In genomic region chr1:183084085-183085050, GRCm38 (mm10) we compare ENCODE assay signal across 7 mouse cellular contexts.
DNase-seq lines count a peak whose midpoint lies in the region; ATAC-seq and TF ChIP-seq lines count a peak whose summit lies in the region.

No protein-coding gene starts in this region.

- no peak for TF ChIP-seq POLR2A in kidney, adult 2 months (IDR thresholded peaks at IDR 0.05; ENCODE audit: low read depth, low read length)

- H3K27ac ChIP-seq in kidney, adult 2 months (ENCODE audit: insufficient read depth, low read depth, low read length): no peak overlapping the region
- no peak overlapping the region for H3K27ac ChIP-seq in kidney, embryonic 14.5 days (ENCODE audit: low read depth, low read length)
- H3K27ac ChIP-seq in heart, postnatal 0 days (ENCODE audit: low read depth): no peak overlapping the region
- peak overlapping the region; percentile 52 for H3K27ac ChIP-seq in layer of hippocampus, adult 2 months
- H3K27ac ChIP-seq in liver, embryonic 12.5 days: no peak overlapping the region

- H3K36me3 ChIP-seq in kidney, adult 2 months (ENCODE audit: control insufficient read depth, insufficient read depth, low read length): no peaks in the 10 kb centered on the region
- peaks cover 43% of the 10 kb centered on the region for H3K36me3 ChIP-seq in kidney, embryonic 14.5 days (ENCODE audit: control insufficient read depth, insufficient read depth, low read length)
- peaks cover 40% of the 10 kb centered on the region for H3K36me3 ChIP-seq in heart, postnatal 0 days (replicated peaks; ENCODE audit: control insufficient read depth, insufficient read depth, low read length)
- peaks cover 30% of the 10 kb centered on the region for H3K36me3 ChIP-seq in liver, embryonic 12.5 days

- no peaks in the 10 kb centered on the region for H3K9me3 ChIP-seq in kidney, embryonic 14.5 days (ENCODE audit: control insufficient read depth, low read length)
- no peaks in the 10 kb centered on the region for H3K9me3 ChIP-seq in heart, postnatal 0 days (replicated peaks; ENCODE audit: control insufficient read depth, low read length)
- no peaks in the 10 kb centered on the region for H3K9me3 ChIP-seq in liver, embryonic 12.5 days (replicated peaks)

- TF ChIP-seq CTCF in kidney, adult 2 months (conservative IDR thresholded peaks at IDR 0.05; ENCODE audit: insufficient read depth, insufficient read length, low read depth, low read length): no peak
- TF ChIP-seq CTCF in heart, postnatal 0 days (IDR thresholded peaks at IDR 0.05; ENCODE audit: low read depth): no peak
- no peak for TF ChIP-seq CTCF in layer of hippocampus, adult 2 months (conservative IDR thresholded peaks at IDR 0.05)

- ATAC-seq in kidney, embryonic 14.5 days (ENCODE audit: low FRiP score, low TSS enrichment): no peak
- peak; percentile 51; the same call in 1 of the 2 replicates for ATAC-seq in heart, postnatal 0 days (ENCODE audit: insufficient read depth, low read depth)
- no peak for ATAC-seq in liver, embryonic 12.5 days

- no peak overlapping the region for H3K4me3 ChIP-seq in kidney, adult 2 months (ENCODE audit: insufficient read depth, low read depth, low read length)
- no peak overlapping the region for H3K4me3 ChIP-seq in kidney, embryonic 14.5 days (ENCODE audit: low read length)
- H3K4me3 ChIP-seq in heart, postnatal 0 days (ENCODE audit: low read depth, low read length): no peak overlapping the region
- no peak overlapping the region for H3K4me3 ChIP-seq in layer of hippocampus, adult 2 months
- H3K4me3 ChIP-seq in liver, embryonic 12.5 days: no peak overlapping the region

- H3K27me3 ChIP-seq in kidney, adult 2 months (replicated peaks; ENCODE audit: control insufficient read depth, insufficient read depth, low read length): no peaks in the 10 kb centered on the region
- H3K27me3 ChIP-seq in kidney, embryonic 14.5 days (ENCODE audit: control insufficient read depth, insufficient read depth, low read length): no peaks in the 10 kb centered on the region
- no peaks in the 10 kb centered on the region for H3K27me3 ChIP-seq in heart, postnatal 0 days (ENCODE audit: control insufficient read depth, insufficient read depth, low read length)
- no peaks in the 10 kb centered on the region for H3K27me3 ChIP-seq in liver, embryonic 12.5 days (replicated peaks)

- 83% methylated on average over 8 of the region's 8 CpGs for WGBS in kidney, adult 2 months
- 86% methylated on average over 8 of the region's 8 CpGs for WGBS in kidney, embryonic 14.5 days
- 38% methylated on average over 8 of the region's 8 CpGs for WGBS in heart, postnatal 0 days
- WGBS in liver, embryonic 12.5 days (ENCODE audit: insufficient replicate concordance): 75% methylated on average over 8 of the region's 8 CpGs

- peak; percentile 66 for DNase-seq in kidney, adult 2 months
- DNase-seq in heart, postnatal 0 days (ENCODE audit: low spot score): peak; percentile 21
- DNase-seq in layer of hippocampus, adult 2 months (ENCODE audit: low spot score in 2 of 2): peak; percentile 58 to 65
- DNase-seq in lung, postnatal 4 days: peak; percentile 29 to 72
- DNase-seq in spleen, postnatal 4 days (ENCODE audit: low spot score in 2 of 2): no peak

- H3K4me2 ChIP-seq in kidney, embryonic 14.5 days (replicated peaks; ENCODE audit: low read depth, low read length): no peak overlapping the region
- no peak overlapping the region for H3K4me2 ChIP-seq in heart, postnatal 0 days (ENCODE audit: low read depth, low read length)
- no peak overlapping the region for H3K4me2 ChIP-seq in liver, embryonic 12.5 days

- no peak for TF ChIP-seq EP300 in heart, postnatal 0 days (IDR thresholded peaks at IDR 0.05; ENCODE audit: low read depth)

- H3K9ac ChIP-seq in kidney, embryonic 14.5 days (ENCODE audit: low read depth, low read length): no peak overlapping the region
- H3K9ac ChIP-seq in heart, postnatal 0 days (replicated peaks; ENCODE audit: low read depth, low read length): no peak overlapping the region
- no peak overlapping the region for H3K9ac ChIP-seq in liver, embryonic 12.5 days

- H3K4me1 ChIP-seq in kidney, adult 2 months (ENCODE audit: control insufficient read depth, insufficient read depth, low read length): no peaks in the 10 kb centered on the region
- H3K4me1 ChIP-seq in kidney, embryonic 14.5 days (ENCODE audit: control insufficient read depth, insufficient read depth, low read length): 0 out of 2 replicates have a peak, but pooled peaks cover 6% of the 10 kb centered on the region
- no peaks in the 10 kb centered on the region for H3K4me1 ChIP-seq in heart, postnatal 0 days (ENCODE audit: control insufficient read depth, insufficient read depth)
- H3K4me1 ChIP-seq in liver, embryonic 12.5 days: no peaks in the 10 kb centered on the region; the same call in 1 of the 2 replicates

Comparison
In these comparisons a context has a peak if more than half of its experiments do, and no peak if none do; other contexts are left out.
1. DNase-seq: peak in kidney, adult 2 months (single experiment), heart, postnatal 0 days (single experiment), layer of hippocampus, adult 2 months (2 of 2) and lung, postnatal 4 days (2 of 2); none in spleen, postnatal 4 days (0 of 2).